Mouse (Mus musculus): ENCODE measurements around the gene Olfm2. TPM values are rescaled to one million over a fixed set of nuclear protein-coding genes. Genes with fewer than 3 reads are reported as not detected.

The Olfm2 gene
- polyA plus RNA-seq, 1 experiment from 2014 or later, result 0.34 TPM

GRCm38 (mm10) chr9:20710471-20710870 lies 35.7 kb downstream of the Olfm2 start:
- Histone ChIP-seq H3K4me2 (ENCODE audit: low read depth, low read length) (no peak overlapping the region), H3K9me3 (ENCODE audit: low read length) (no peaks in the 10 kb centered on the region), H3K9ac (replicated peaks) (no peak overlapping the region), H3K4me1 (ENCODE audit: insufficient read depth) (no peaks in the 10 kb centered on the region), H3K27me3 (ENCODE audit: insufficient read depth, low read length) (no peaks in the 10 kb centered on the region), H3K36me3 (replicated peaks; ENCODE audit: insufficient read depth, low read length) (no peaks in the 10 kb centered on the region), H3K4me3 (ENCODE audit: low read depth, low read length) (no peak overlapping the region), H3K27ac (ENCODE audit: low read depth) (no peak overlapping the region)
- ATAC-seq, result no peak
- TF ChIP-seq CTCF (IDR thresholded peaks at IDR 0.05; ENCODE audit: low read depth), result no peak
- WGBS (ENCODE audit: insufficient replicate concordance), result 75% methylated on average over 3 of the region's 3 CpGs
- DNase-seq, result no peak

GRCm38 (mm10) chr9:20705981-20706380 lies 40.2 kb downstream of the Olfm2 start:
- TF ChIP-seq EP300 (IDR thresholded peaks at IDR 0.05; ENCODE audit: low read depth) (no peak), CTCF (IDR thresholded peaks at IDR 0.05; ENCODE audit: low read depth) (no peak)
- Histone ChIP-seq H3K4me1 (ENCODE audit: insufficient read depth) (no peaks in the 10 kb centered on the region), H3K27me3 (ENCODE audit: insufficient read depth, low read length) (no peaks in the 10 kb centered on the region), H3K9me3 (ENCODE audit: low read length) (no peaks in the 10 kb centered on the region), H3K27ac (ENCODE audit: low read depth) (no peak overlapping the region), H3K36me3 (replicated peaks; ENCODE audit: insufficient read depth, low read length) (no peaks in the 10 kb centered on the region), H3K4me2 (ENCODE audit: low read depth, low read length) (no peak overlapping the region), H3K4me3 (ENCODE audit: low read depth, low read length) (no peak overlapping the region), H3K9ac (replicated peaks) (no peak overlapping the region)
- DNase-seq (no peak), ATAC-seq (no peak)
- WGBS (ENCODE audit: insufficient replicate concordance), result 28% methylated on average over 4 of the region's 4 CpGs

- Histone ChIP-seq H3K4me2 (ENCODE audit: low read depth, low read length) (no peak overlapping the region), H3K9ac (replicated peaks) (no peak overlapping the region), H3K27me3 (ENCODE audit: insufficient read depth, low read length) (no peaks in the 10 kb centered on the region), H3K27ac (ENCODE audit: low read depth) (no peak overlapping the region), H3K4me1 (ENCODE audit: insufficient read depth) (no peaks in the 10 kb centered on the region), H3K36me3 (replicated peaks; ENCODE audit: insufficient read depth, low read length) (no peaks in the 10 kb centered on the region), H3K9me3 (ENCODE audit: low read length) (no peaks in the 10 kb centered on the region), H3K4me3 (ENCODE audit: low read depth, low read length) (no peak overlapping the region)
- DNase-seq, result no peak
- TF ChIP-seq CTCF (IDR thresholded peaks at IDR 0.05; ENCODE audit: low read depth) (no peak), EP300 (IDR thresholded peaks at IDR 0.05; ENCODE audit: low read depth) (no peak)
- no peak for ATAC-seq
These were observed 40.7 kb downstream of the Olfm2 start for GRCm38 (mm10) chr9:20705420-20705819.

GRCm38 (mm10) chr9:20703832-20704380 lies 42.2 kb downstream of the Olfm2 start:
- Histone ChIP-seq H3K9me3 (ENCODE audit: low read length) (no peaks in the 10 kb centered on the region), H3K9ac (replicated peaks) (no peak overlapping the region), H3K4me2 (ENCODE audit: low read depth, low read length) (no peak overlapping the region), H3K4me3 (ENCODE audit: low read depth, low read length) (no peak overlapping the region), H3K36me3 (replicated peaks; ENCODE audit: insufficient read depth, low read length) (no peaks in the 10 kb centered on the region), H3K27ac (ENCODE audit: low read depth) (no peak overlapping the region), H3K27me3 (ENCODE audit: insufficient read depth, low read length) (no peaks in the 10 kb centered on the region), H3K4me1 (ENCODE audit: insufficient read depth) (no peaks in the 10 kb centered on the region)
- 63% methylated on average over 8 of the region's 8 CpGs for WGBS (ENCODE audit: insufficient replicate concordance)
- ATAC-seq, result no peak
- DNase-seq, result no peak
- TF ChIP-seq CTCF (IDR thresholded peaks at IDR 0.05; ENCODE audit: low read depth), result no peak
- no peak for TF ChIP-seq EP300 (IDR thresholded peaks at IDR 0.05; ENCODE audit: low read depth)

GRCm38 (mm10) chr9:20697466-20697865 lies 48.7 kb downstream of the Olfm2 start:
- H3K9ac ChIP-seq (replicated peaks), result no peak overlapping the region
- H3K36me3 ChIP-seq (replicated peaks; ENCODE audit: insufficient read depth, low read length), result no peaks in the 10 kb centered on the region
- no peak overlapping the region for H3K4me2 ChIP-seq (ENCODE audit: low read depth, low read length)
- ATAC-seq (no peak), DNase-seq (no peak)
- peaks cover 8% of the 10 kb centered on the region; the same call in 1 of the 2 replicates for H3K27me3 ChIP-seq (ENCODE audit: insufficient read depth, low read length)
- no peak overlapping the region for H3K27ac ChIP-seq (ENCODE audit: low read depth)
- no peaks in the 10 kb centered on the region for H3K9me3 ChIP-seq (ENCODE audit: low read length)
- WGBS (ENCODE audit: insufficient replicate concordance), result 59% methylated on average over 8 of the region's 8 CpGs
- H3K4me1 ChIP-seq (ENCODE audit: insufficient read depth), result no peaks in the 10 kb centered on the region
- TF ChIP-seq CTCF (IDR thresholded peaks at IDR 0.05; ENCODE audit: low read depth) (no peak), EP300 (IDR thresholded peaks at IDR 0.05; ENCODE audit: low read depth) (no peak)
- no peak overlapping the region for H3K4me3 ChIP-seq (ENCODE audit: low read depth, low read length)

GRCm38 (mm10) chr9:20696107-20696712 lies 49.9 kb downstream of the Olfm2 start:
- no peak overlapping the region for H3K4me2 ChIP-seq (ENCODE audit: low read depth, low read length)
- H3K27ac ChIP-seq (ENCODE audit: low read depth), result no peak overlapping the region
- no peak overlapping the region for H3K4me3 ChIP-seq (ENCODE audit: low read depth, low read length)
- DNase-seq, result no peak
- no peak for ATAC-seq
- TF ChIP-seq EP300 (IDR thresholded peaks at IDR 0.05; ENCODE audit: low read depth) (no peak), CTCF (IDR thresholded peaks at IDR 0.05; ENCODE audit: low read depth) (no peak)
- no peaks in the 10 kb centered on the region for H3K36me3 ChIP-seq (replicated peaks; ENCODE audit: insufficient read depth, low read length)
- peaks cover 8% of the 10 kb centered on the region; the same call in 1 of the 2 replicates for H3K27me3 ChIP-seq (ENCODE audit: insufficient read depth, low read length)
- no peaks in the 10 kb centered on the region for H3K4me1 ChIP-seq (ENCODE audit: insufficient read depth)
- no peaks in the 10 kb centered on the region for H3K9me3 ChIP-seq (ENCODE audit: low read length)
- H3K9ac ChIP-seq (replicated peaks), result no peak overlapping the region
- WGBS (ENCODE audit: insufficient replicate concordance), result 55% methylated on average over 5 of the region's 5 CpGs

Data from liver, postnatal 0 days (tissue).